Mouse (Mus musculus): ENCODE results near the gene Tbl3. TPM values are rescaled to one million over a fixed set of nuclear protein-coding genes. Genes with fewer than 3 reads are reported as not detected.
A peak's percentile ranks its signal among the peaks of the same experiment; 100 is the strongest.

The Tbl3 gene
- polyA plus RNA-seq, 1 experiment from 2014 or later, result 53.2 TPM

- Histone ChIP-seq H3K27me3 (no peaks in the 10 kb centered on the region), H3K4me1 (replicated peaks) (peaks cover 45% of the 10 kb centered on the region), H3K9ac (peak overlapping the region; percentile 82), H3K4me3 (replicated peaks) (peak overlapping the region; percentile 75), H3K27ac (peak overlapping the region; percentile 84), H3K36me3 (peaks cover 21% of the 10 kb centered on the region), H3K4me2 (peak overlapping the region; percentile 91), H3K9me3 (replicated peaks) (no peaks in the 10 kb centered on the region)
- DNase-seq (no peak), ATAC-seq (ENCODE audit: low read depth) (no peak)
- 23% methylated on average over 8 of the region's 8 CpGs for WGBS (ENCODE audit: insufficient replicate concordance)
Observed at GRCm38 (mm10) chr17:24737135-24737810, 29.8 kb upstream of the Tbl3 start.

GRCm38 (mm10) chr17:24736330-24737051 lies 29.0 kb upstream of the Tbl3 start, which contains the start of gene Msrb1:
TSS of gene Msrb1 (plus strand) at chr17:24736642.
- H3K4me2 ChIP-seq, result peak within 1 kb of the TSS; percentile 91
- peak within 1 kb of the TSS; percentile 87 for H3K27ac ChIP-seq
- H3K9ac ChIP-seq, result peak within 1 kb of the TSS; percentile 82
- H3K27me3 ChIP-seq, result no peaks in the 10 kb centered on the region
- peaks cover 14% of the 10 kb centered on the region for H3K36me3 ChIP-seq
- H3K4me3 ChIP-seq (replicated peaks), result peak within 1 kb of the TSS; percentile 75
- peak; percentile 100 for DNase-seq
- under 1% methylated on average over 29 of the region's 29 CpGs for WGBS (ENCODE audit: insufficient replicate concordance)
- H3K4me1 ChIP-seq (replicated peaks), result peaks cover 45% of the 10 kb centered on the region
- no peaks in the 10 kb centered on the region for H3K9me3 ChIP-seq (replicated peaks)
- peak; percentile 96 for ATAC-seq (ENCODE audit: low read depth)

GRCm38 (mm10) chr17:24735446-24735845 lies 28.0 kb upstream of the Tbl3 start:
- Histone ChIP-seq H3K36me3 (peaks cover 10% of the 10 kb centered on the region), H3K27ac (peak overlapping the region; percentile 87), H3K9me3 (replicated peaks) (no peaks in the 10 kb centered on the region), H3K9ac (peak overlapping the region; percentile 66), H3K27me3 (0 out of 2 replicates have a peak, but pooled peaks cover 3% of the 10 kb centered on the region), H3K4me1 (replicated peaks) (peaks cover 45% of the 10 kb centered on the region), H3K4me2 (peak overlapping the region; percentile 91), H3K4me3 (replicated peaks) (peak overlapping the region; percentile 48)
- DNase-seq (no peak), ATAC-seq (ENCODE audit: low read depth) (no peak)
- 72% methylated on average over 7 of the region's 7 CpGs for WGBS (ENCODE audit: insufficient replicate concordance)

GRCm38 (mm10) chr17:24734513-24734912 lies 27.1 kb upstream of the Tbl3 start:
- 0 out of 2 replicates have a peak, but pooled peaks cover 3% of the 10 kb centered on the region for H3K27me3 ChIP-seq
- no peak overlapping the region for H3K27ac ChIP-seq
- peaks cover 38% of the 10 kb centered on the region for H3K4me1 ChIP-seq (replicated peaks)
- DNase-seq (no peak), ATAC-seq (ENCODE audit: low read depth) (no peak)
- H3K4me3 ChIP-seq (replicated peaks), result no peak overlapping the region
- H3K36me3 ChIP-seq, result peaks cover 1% of the 10 kb centered on the region; the same call in 1 of the 2 replicates
- no peak overlapping the region for H3K9ac ChIP-seq
- no peak overlapping the region for H3K4me2 ChIP-seq
- WGBS (ENCODE audit: insufficient replicate concordance), result 68% methylated on average over 1 of the region's 1 CpGs
- H3K9me3 ChIP-seq (replicated peaks), result no peaks in the 10 kb centered on the region

GRCm38 (mm10) chr17:24733434-24734050 lies 26.1 kb upstream of the Tbl3 start:
- no peak overlapping the region for H3K4me3 ChIP-seq (replicated peaks)
- H3K36me3 ChIP-seq, result no peaks in the 10 kb centered on the region
- no peaks in the 10 kb centered on the region for H3K9me3 ChIP-seq (replicated peaks)
- DNase-seq (no peak), ATAC-seq (ENCODE audit: low read depth) (no peak)
- H3K27ac ChIP-seq, result no peak overlapping the region
- 82% methylated on average over 21 of the region's 21 CpGs for WGBS (ENCODE audit: insufficient replicate concordance)
- H3K9ac ChIP-seq, result no peak overlapping the region
- H3K27me3 ChIP-seq, result 0 out of 2 replicates have a peak, but pooled peaks cover 4% of the 10 kb centered on the region
- H3K4me1 ChIP-seq (replicated peaks), result peaks cover 31% of the 10 kb centered on the region
- H3K4me2 ChIP-seq, result no peak overlapping the region

GRCm38 (mm10) chr17:24732233-24732935 lies 24.9 kb upstream of the Tbl3 start:
- H3K36me3 ChIP-seq, result no peaks in the 10 kb centered on the region
- no peak overlapping the region for H3K4me3 ChIP-seq (replicated peaks)
- no peak overlapping the region for H3K4me2 ChIP-seq
- DNase-seq (no peak), ATAC-seq (ENCODE audit: low read depth) (no peak)
- no peaks in the 10 kb centered on the region for H3K9me3 ChIP-seq (replicated peaks)
- H3K27ac ChIP-seq, result no peak overlapping the region
- WGBS (ENCODE audit: insufficient replicate concordance), result 76% methylated on average over 12 of the region's 12 CpGs
- peaks cover 21% of the 10 kb centered on the region for H3K4me1 ChIP-seq (replicated peaks)
- H3K27me3 ChIP-seq, result 0 out of 2 replicates have a peak, but pooled peaks cover 16% of the 10 kb centered on the region
- H3K9ac ChIP-seq, result no peak overlapping the region

GRCm38 (mm10) chr17:24730787-24731186 lies 23.3 kb upstream of the Tbl3 start:
- Histone ChIP-seq H3K27ac (no peak overlapping the region), H3K4me3 (replicated peaks) (no peak overlapping the region), H3K9ac (no peak overlapping the region), H3K9me3 (replicated peaks) (no peaks in the 10 kb centered on the region), H3K27me3 (0 out of 2 replicates have a peak, but pooled peaks cover 16% of the 10 kb centered on the region), H3K4me2 (no peak overlapping the region), H3K36me3 (no peaks in the 10 kb centered on the region), H3K4me1 (replicated peaks) (peaks cover 15% of the 10 kb centered on the region)
- DNase-seq (no peak), ATAC-seq (ENCODE audit: low read depth) (no peak)
- 76% methylated on average over 14 of the region's 14 CpGs for WGBS (ENCODE audit: insufficient replicate concordance)

GRCm38 (mm10) chr17:24729067-24729466 lies 21.6 kb upstream of the Tbl3 start:
- Histone ChIP-seq H3K9ac (no peak overlapping the region), H3K4me3 (replicated peaks) (no peak overlapping the region), H3K4me1 (replicated peaks) (peaks cover 10% of the 10 kb centered on the region), H3K36me3 (no peaks in the 10 kb centered on the region), H3K27ac (no peak overlapping the region), H3K27me3 (0 out of 2 replicates have a peak, but pooled peaks cover 16% of the 10 kb centered on the region), H3K4me2 (no peak overlapping the region), H3K9me3 (replicated peaks) (no peaks in the 10 kb centered on the region)
- no peak for ATAC-seq (ENCODE audit: low read depth)
- 73% methylated on average over 6 of the region's 6 CpGs for WGBS (ENCODE audit: insufficient replicate concordance)
- no peak for DNase-seq

- Histone ChIP-seq H3K4me2 (no peak overlapping the region), H3K27me3 (0 out of 2 replicates have a peak, but pooled peaks cover 16% of the 10 kb centered on the region), H3K36me3 (no peaks in the 10 kb centered on the region), H3K27ac (no peak overlapping the region), H3K4me3 (replicated peaks) (no peak overlapping the region), H3K9ac (no peak overlapping the region), H3K4me1 (replicated peaks) (peaks cover 15% of the 10 kb centered on the region), H3K9me3 (replicated peaks) (no peaks in the 10 kb centered on the region)
- 63% methylated on average over 17 of the region's 17 CpGs for WGBS (ENCODE audit: insufficient replicate concordance)
- DNase-seq (no peak), ATAC-seq (ENCODE audit: low read depth) (no peak)
Observed at GRCm38 (mm10) chr17:24728184-24728583, 20.7 kb upstream of the Tbl3 start.

GRCm38 (mm10) chr17:24727618-24728017 lies 20.2 kb upstream of the Tbl3 start, which contains the start of gene Rpl3l:
TSS of gene Rpl3l (plus strand) at chr17:24727820.
- H3K27me3 ChIP-seq, result 0 out of 2 replicates have a peak, but pooled peaks cover 16% of the 10 kb centered on the region
- no peak within 1 kb of the TSS for H3K27ac ChIP-seq
- no peaks in the 10 kb centered on the region for H3K9me3 ChIP-seq (replicated peaks)
- no peak within 1 kb of the TSS for H3K4me2 ChIP-seq
- no peak within 1 kb of the TSS for H3K9ac ChIP-seq
- no peak within 1 kb of the TSS for H3K4me3 ChIP-seq (replicated peaks)
- DNase-seq, result no peak
- no peak for ATAC-seq (ENCODE audit: low read depth)
- 55% methylated on average over 2 of the region's 2 CpGs for WGBS (ENCODE audit: insufficient replicate concordance)
- peaks cover 1% of the 10 kb centered on the region for H3K36me3 ChIP-seq
- H3K4me1 ChIP-seq (replicated peaks), result peaks cover 21% of the 10 kb centered on the region
